Mouse (Mus musculus) forebrain, embryonic 11.5 days (tissue): ENCODE measurements at regions not wholly inside any gene's neighbourhood (a gene's known extent, or its start where the extent isn't known, plus 50 kb on each side); places are given as distances from the start of the nearest gene placed in this dataset.

Experiments used
- ATAC-seq: fragments of 200-750 bp; cut with Nextera tagmentation; replicated peaks from 2 replicates; pipeline ENCODE4 v1.8.0; 2017; ENCODE audit warnings: moderate TSS enrichment; ENCODE audit not compliant: low FRiP score
- DNase-seq: peaks from one replicate; pipeline ENCODE4 v3.0.0-alpha.2; 2017; ENCODE audit warnings: low spot score
- H3K27ac ChIP-seq: fragments of 300-500 bp; sonication (generic); 2 replicates; pipeline ENCODE4 v1.5.1; 2014; ENCODE audit warnings: low read depth, low read length
- H3K27me3 ChIP-seq: fragments of 300-500 bp; sonication (generic); 2 replicates; pipeline ENCODE4 v1.6.1; 2014; ENCODE audit warnings: mild to moderate bottlenecking, low read length, mixed read lengths; ENCODE audit not compliant: control insufficient read depth, insufficient read depth
- H3K36me3 ChIP-seq: fragments of 300-500 bp; sonication (generic); 2 replicates; pipeline ENCODE4 v1.6.1; 2014; ENCODE audit warnings: mild to moderate bottlenecking, low read length, moderate library complexity, mixed read lengths; ENCODE audit not compliant: control insufficient read depth, insufficient read depth
- H3K4me1 ChIP-seq: fragments of 300-500 bp; sonication (generic); replicated peaks from 2 replicates; pipeline ENCODE4 v1.6.1; 2014; ENCODE audit warnings: low read length, mixed read lengths; ENCODE audit not compliant: control insufficient read depth, insufficient read depth
- H3K4me2 ChIP-seq: fragments of 300-500 bp; sonication (generic); 2 replicates; pipeline ENCODE4 v1.6.1; 2014; ENCODE audit warnings: low read depth, mild to moderate bottlenecking, low read length, moderate library complexity, mixed read lengths; ENCODE audit not compliant: severe bottlenecking
- H3K4me3 ChIP-seq: fragments of 300-500 bp; sonication (generic); 2 replicates; pipeline ENCODE4 v1.5.1; 2014; ENCODE audit warnings: low read depth, low read length
- H3K9ac ChIP-seq: fragments of 300-500 bp; sonication (generic); 2 replicates; pipeline ENCODE4 v1.6.1; 2014; ENCODE audit warnings: low read length
- H3K9me3 ChIP-seq: fragments of 300-500 bp; sonication (generic); 2 replicates; pipeline ENCODE4 v1.6.1; 2016; ENCODE audit warnings: low read length, mixed read lengths; ENCODE audit not compliant: control insufficient read depth
- WGBS: fragments of 180-500 bp; shearing (Covaris S2); extraction: QIAGEN DNeasy Blood & Tissue Kit; methylation state at CpG from one replicate; pipeline ENCODE4 v1.1.7; 2014; 5-methylcytosine and 5-hydroxymethylcytosine counted together

DNA sequence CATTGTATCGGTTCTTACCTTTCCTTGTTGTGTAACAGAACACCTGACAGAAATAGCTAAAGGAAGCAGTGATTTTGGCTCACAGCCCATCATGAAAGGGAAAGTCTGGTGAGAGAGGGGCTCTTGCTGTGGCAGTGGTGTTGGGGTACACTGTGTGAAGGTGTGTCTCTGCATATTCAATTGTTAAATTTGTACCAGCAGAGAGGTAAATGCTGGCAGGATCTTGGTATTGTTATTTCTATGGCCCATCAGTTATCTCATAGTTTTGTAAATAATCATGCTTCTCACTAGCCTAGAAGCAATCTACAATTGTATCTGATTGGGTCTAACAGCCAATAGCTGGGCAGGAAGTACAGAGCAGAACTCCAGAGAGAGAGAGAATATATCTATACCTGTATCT is 95.7 kb downstream of the Mfap3l start:
- Histone ChIP-seq H3K9ac (no peak overlapping the region), H3K4me1 (no peaks in the 10 kb centered on the region), H3K9me3 (no peaks in the 10 kb centered on the region), H3K36me3 (no peaks in the 10 kb centered on the region), H3K4me3 (no peak overlapping the region), H3K27ac (no peak overlapping the region), H3K27me3 (no peaks in the 10 kb centered on the region), H3K4me2 (no peak overlapping the region)
- ATAC-seq, result no peak
- no peak for DNase-seq
- WGBS, result 87% methylated on average over 1 of the region's 1 CpGs

DNA sequence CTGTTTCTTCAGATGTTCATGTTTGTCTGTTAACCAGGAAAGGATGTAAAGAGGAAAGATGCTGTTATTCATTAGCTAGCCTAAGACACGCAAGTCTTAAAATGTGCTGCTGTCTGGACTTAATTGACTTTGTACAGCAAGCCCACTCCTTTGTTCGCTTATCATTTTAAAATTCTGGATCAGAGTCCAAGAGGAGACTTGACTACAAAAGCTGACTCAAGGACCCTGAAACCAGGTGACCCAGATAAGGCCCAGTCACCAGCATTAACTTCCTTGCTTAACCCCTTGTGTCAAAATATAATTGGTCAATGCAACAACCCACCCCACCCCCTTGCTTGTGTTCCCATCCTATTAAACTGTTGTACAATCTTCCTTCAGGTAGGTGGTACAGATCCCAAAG is 99.9 kb downstream of the Mfap3l start:
- H3K27ac ChIP-seq, result no peak overlapping the region
- H3K27me3 ChIP-seq, result no peaks in the 10 kb centered on the region

DNA sequence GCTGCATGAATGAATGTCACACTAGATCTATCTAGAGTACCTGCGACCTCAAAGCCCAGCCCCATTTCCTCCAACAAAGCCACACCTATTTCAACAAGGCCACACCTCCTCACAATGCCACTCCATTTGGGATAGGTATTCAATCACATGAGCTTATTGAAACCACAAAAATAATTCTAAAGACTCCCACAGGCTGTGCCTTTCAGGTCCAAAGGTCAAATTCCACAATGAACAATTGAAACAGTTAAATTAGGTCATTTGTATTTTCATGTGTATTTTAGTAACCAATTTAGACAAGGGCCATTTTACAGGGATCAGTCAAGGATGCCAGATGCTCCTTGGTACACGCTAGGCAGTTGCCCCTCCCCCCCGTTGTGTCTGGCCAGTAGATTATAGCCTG is 103.3 kb downstream of the Mfap3l start:
- no peak overlapping the region for H3K4me3 ChIP-seq
- H3K9me3 ChIP-seq, result no peaks in the 10 kb centered on the region
- no peak for ATAC-seq
- DNase-seq, result no peak
- WGBS, result 76% methylated on average over 3 of the region's 3 CpGs
- H3K27me3 ChIP-seq, result no peaks in the 10 kb centered on the region
- no peaks in the 10 kb centered on the region for H3K4me1 ChIP-seq
- no peak overlapping the region for H3K27ac ChIP-seq
- no peak overlapping the region for H3K9ac ChIP-seq
- H3K36me3 ChIP-seq, result no peaks in the 10 kb centered on the region
- H3K4me2 ChIP-seq, result no peak overlapping the region

More for the DNA sequence above, 99.9 kb downstream of the Mfap3l start:
- no peaks in the 10 kb centered on the region for H3K4me1 ChIP-seq
- no peak overlapping the region for H3K9ac ChIP-seq
- H3K36me3 ChIP-seq, result no peaks in the 10 kb centered on the region
- no peak for ATAC-seq
- H3K9me3 ChIP-seq, result no peaks in the 10 kb centered on the region
- DNase-seq, result no peak
- H3K4me2 ChIP-seq, result no peak overlapping the region
- WGBS, result 82% methylated on average over 2 of the region's 2 CpGs
- no peak overlapping the region for H3K4me3 ChIP-seq

DNA sequence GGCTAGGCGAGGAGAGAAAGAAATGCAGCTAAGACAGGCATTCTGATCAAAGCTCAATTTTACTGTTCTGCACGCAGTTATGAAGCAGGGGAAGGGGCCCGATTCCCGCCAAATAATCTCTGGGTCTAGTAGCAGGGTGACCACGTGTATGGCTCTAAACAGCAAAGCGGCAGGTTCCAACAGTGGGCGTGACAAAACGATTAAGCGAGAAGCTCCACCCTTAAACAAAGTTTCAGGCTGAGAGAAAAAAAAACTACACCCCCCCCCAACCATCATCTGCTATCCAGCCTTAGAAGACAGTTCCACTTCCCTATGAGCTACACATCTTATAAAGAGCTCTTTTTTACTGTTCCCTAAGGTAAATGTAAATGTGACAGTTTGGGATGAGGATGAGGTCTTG is 103.8 kb downstream of the Mfap3l start:
- ATAC-seq (no peak), DNase-seq (no peak)
- Histone ChIP-seq H3K27me3 (no peaks in the 10 kb centered on the region), H3K4me1 (no peaks in the 10 kb centered on the region), H3K27ac (no peak overlapping the region), H3K36me3 (no peaks in the 10 kb centered on the region), H3K9me3 (no peaks in the 10 kb centered on the region), H3K9ac (no peak overlapping the region), H3K4me2 (no peak overlapping the region), H3K4me3 (no peak overlapping the region)
- WGBS, result 89% methylated on average over 9 of the region's 9 CpGs

DNA sequence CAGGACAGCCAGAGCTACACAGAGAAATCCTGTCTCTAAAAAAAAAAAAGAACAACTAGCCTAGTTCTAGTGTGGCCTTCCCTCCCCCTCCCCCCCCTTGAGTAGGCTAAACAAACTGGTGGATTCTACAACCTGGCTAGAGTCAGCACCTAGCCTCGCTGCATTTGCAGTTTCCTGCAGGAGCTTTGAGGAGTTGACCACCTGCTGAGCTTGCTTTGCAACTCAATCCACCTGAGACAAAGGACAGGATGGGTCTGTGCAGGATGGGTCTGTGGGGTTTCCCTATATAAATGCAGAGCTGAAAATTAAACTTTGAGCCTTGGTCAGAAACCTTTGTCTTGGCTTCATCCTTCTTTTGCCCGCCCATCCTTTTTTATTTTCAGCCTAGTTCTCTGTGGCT is 104.3 kb downstream of the Mfap3l start:
- no peaks in the 10 kb centered on the region for H3K36me3 ChIP-seq
- no peaks in the 10 kb centered on the region for H3K27me3 ChIP-seq
- no peaks in the 10 kb centered on the region for H3K9me3 ChIP-seq
- no peak overlapping the region for H3K27ac ChIP-seq
- H3K4me3 ChIP-seq, result no peak overlapping the region
- no peak overlapping the region for H3K4me2 ChIP-seq
- no peaks in the 10 kb centered on the region for H3K4me1 ChIP-seq
- WGBS, result 72% methylated on average over 2 of the region's 2 CpGs
- no peak for DNase-seq
- ATAC-seq, result no peak
- H3K9ac ChIP-seq, result no peak overlapping the region

DNA sequence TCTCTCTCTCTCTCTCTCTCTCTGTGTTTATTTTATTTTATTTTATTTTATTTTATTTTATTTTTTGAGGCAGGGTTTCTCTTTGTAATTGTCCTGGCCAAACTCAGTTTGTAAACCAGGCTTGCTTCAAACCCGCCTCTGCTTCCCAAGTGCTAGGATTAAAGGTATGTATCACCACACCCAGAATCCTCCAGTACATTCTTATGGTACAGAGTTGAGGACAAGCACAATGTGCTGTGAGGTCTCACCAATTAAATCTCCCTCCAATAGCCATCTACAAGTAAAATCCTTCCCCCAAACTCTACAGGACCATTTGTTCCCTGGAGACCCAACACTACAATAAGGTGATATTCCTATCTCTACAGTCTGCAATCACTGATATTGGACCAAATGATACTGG is 105.0 kb downstream of the Mfap3l start:
- no peak for DNase-seq
- 88% methylated on average over 1 of the region's 1 CpGs for WGBS

DNA sequence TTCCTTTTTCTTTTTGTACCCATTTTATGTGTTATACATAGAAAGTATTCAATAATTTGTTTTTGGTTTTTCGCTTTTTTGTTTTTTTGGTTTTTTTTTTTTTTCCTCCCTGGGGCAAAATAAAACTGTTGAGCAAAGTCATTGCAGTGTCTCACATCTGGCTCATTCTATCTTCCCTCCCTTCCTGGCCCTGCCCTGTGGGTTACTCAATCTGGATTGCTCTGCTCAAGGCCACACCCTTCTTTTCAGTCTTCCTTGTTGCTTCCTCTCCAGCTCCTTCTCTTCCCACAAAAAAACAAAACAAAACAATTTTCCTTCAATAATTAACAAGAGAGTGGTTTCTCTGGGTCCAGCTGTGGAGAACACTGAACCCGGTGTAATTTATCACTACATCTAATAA is 113.2 kb downstream of the Mfap3l start:
- DNase-seq, result no peak
- Histone ChIP-seq H3K9ac (no peak overlapping the region), H3K4me1 (no peaks in the 10 kb centered on the region), H3K27ac (no peak overlapping the region), H3K4me2 (no peak overlapping the region), H3K4me3 (no peak overlapping the region), H3K9me3 (no peaks in the 10 kb centered on the region), H3K36me3 (no peaks in the 10 kb centered on the region), H3K27me3 (no peaks in the 10 kb centered on the region)
- 95% methylated on average over 2 of the region's 2 CpGs for WGBS
- ATAC-seq, result no peak

More for the DNA sequence above, 105.0 kb downstream of the Mfap3l start:
- Histone ChIP-seq H3K27ac (no peak overlapping the region), H3K27me3 (no peaks in the 10 kb centered on the region), H3K4me3 (no peak overlapping the region), H3K4me2 (no peak overlapping the region), H3K4me1 (no peaks in the 10 kb centered on the region), H3K36me3 (no peaks in the 10 kb centered on the region), H3K9me3 (no peaks in the 10 kb centered on the region), H3K9ac (no peak overlapping the region)
- ATAC-seq, result no peak

DNA sequence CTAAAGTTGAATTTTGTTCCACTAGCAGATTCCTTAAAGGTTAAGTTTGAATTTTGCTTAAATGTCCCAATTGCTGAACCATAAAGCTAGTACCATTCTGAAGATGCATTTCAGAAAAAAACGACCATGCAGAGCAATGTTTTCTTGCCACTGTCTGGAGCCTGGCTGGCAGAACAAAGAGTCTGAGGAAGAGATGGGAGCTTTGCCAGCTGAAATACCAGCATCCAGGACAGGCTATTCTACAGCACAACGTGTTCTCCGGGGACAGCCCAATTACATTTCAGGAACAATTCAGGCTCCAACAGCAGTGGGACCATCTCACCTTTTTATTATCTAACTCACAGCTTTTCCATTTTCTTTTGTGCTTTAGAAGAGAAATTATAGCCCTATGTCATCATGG is 113.9 kb downstream of the Mfap3l start:
- no peaks in the 10 kb centered on the region for H3K27me3 ChIP-seq
- WGBS, result 83% methylated on average over 3 of the region's 3 CpGs
- H3K36me3 ChIP-seq, result no peaks in the 10 kb centered on the region

DNA sequence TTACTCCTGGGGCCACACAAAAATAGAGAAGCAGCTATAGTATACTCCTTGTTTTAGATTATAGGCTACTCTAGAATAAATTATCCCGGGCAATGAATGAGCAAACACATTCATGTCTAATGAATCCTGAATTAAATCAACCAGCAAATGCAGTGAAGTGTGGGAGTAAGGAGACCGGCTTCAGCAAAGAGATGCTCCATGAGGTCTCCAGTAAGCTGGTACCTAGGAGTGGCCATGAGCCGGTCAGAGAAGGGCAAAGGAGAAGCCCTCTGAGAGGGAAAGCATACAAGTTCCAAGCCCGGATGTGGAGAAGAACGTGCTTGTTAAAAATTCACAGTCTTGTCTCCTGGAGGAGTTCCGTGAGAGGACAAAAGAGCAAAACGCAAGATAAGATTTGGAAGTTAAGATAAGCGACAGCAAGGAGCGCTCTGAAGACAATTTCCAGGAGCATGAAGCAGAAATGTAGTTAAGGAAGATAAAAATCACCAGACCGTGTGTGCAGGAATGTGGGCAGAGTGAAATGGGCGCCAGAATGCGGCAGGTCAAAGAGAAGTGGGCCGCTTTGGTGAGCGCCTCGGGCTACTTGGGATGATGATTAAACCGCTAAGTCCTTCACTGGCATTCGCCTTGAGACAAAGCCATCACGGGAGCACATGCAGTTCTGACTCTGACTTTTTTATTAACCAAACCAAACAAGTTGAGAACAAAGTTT is 123.2 kb downstream of the Mfap3l start:
- Histone ChIP-seq H3K9me3 (no peaks in the 10 kb centered on the region), H3K36me3 (no peaks in the 10 kb centered on the region), H3K9ac (no peak overlapping the region), H3K27ac (no peak overlapping the region), H3K4me2 (no peak overlapping the region), H3K27me3 (no peaks in the 10 kb centered on the region), H3K4me3 (no peak overlapping the region), H3K4me1 (no peaks in the 10 kb centered on the region)
- no peak for ATAC-seq
- WGBS, result 90% methylated on average over 18 of the region's 18 CpGs
- DNase-seq, result no peak

More for the DNA sequence above, 113.9 kb downstream of the Mfap3l start:
- ATAC-seq (no peak), DNase-seq (no peak)
- H3K4me3 ChIP-seq, result no peak overlapping the region
- no peak overlapping the region for H3K4me2 ChIP-seq
- no peaks in the 10 kb centered on the region for H3K4me1 ChIP-seq
- no peak overlapping the region for H3K9ac ChIP-seq
- no peak overlapping the region for H3K27ac ChIP-seq
- H3K9me3 ChIP-seq, result no peaks in the 10 kb centered on the region
